Mouse (Mus musculus): Measurements from ENCODE around the gene Itgav.

Itgav gene

GRCm38 (mm10) chr2:83723921-83724826 is at the start of gene Itgav:
TSS of gene Itgav (plus strand) at chr2:83724397.
- peak; percentile 85 for DNase-seq (ENCODE audit: low read depth, low spot score)

GRCm38 (mm10) chr2:83674421-83674820 is 49.8 kb upstream of the Itgav start:
- DNase-seq (ENCODE audit: low read depth, low spot score), result no peak

GRCm38 (mm10) chr2:83674896-83675295 is 49.3 kb upstream of the Itgav start:
- no peak for DNase-seq (ENCODE audit: low read depth, low spot score)

- DNase-seq (ENCODE audit: low read depth, low spot score), result peak; percentile 53
These were observed 48.5 kb upstream of the Itgav start for GRCm38 (mm10) chr2:83675681-83676080.

- DNase-seq (ENCODE audit: low read depth, low spot score), result peak; percentile 77
These were observed 47.8 kb upstream of the Itgav start for GRCm38 (mm10) chr2:83676226-83676870.

GRCm38 (mm10) chr2:83681332-83681731 is 42.9 kb upstream of the Itgav start:
- no peak for DNase-seq (ENCODE audit: low read depth, low spot score)

GRCm38 (mm10) chr2:83681785-83682184 is 42.4 kb upstream of the Itgav start:
- no peak for DNase-seq (ENCODE audit: low read depth, low spot score)

GRCm38 (mm10) chr2:83682282-83682681 is 41.9 kb upstream of the Itgav start:
- no peak for DNase-seq (ENCODE audit: low read depth, low spot score)

GRCm38 (mm10) chr2:83683731-83684519 is 40.3 kb upstream of the Itgav start:
- DNase-seq (ENCODE audit: low read depth, low spot score), result no peak

GRCm38 (mm10) chr2:83684691-83685090 is 39.5 kb upstream of the Itgav start:
- DNase-seq (ENCODE audit: low read depth, low spot score), result no peak

GRCm38 (mm10) chr2:83690372-83690771 is 33.8 kb upstream of the Itgav start:
- DNase-seq (ENCODE audit: low read depth, low spot score), result no peak

GRCm38 (mm10) chr2:83692651-83693545 is 31.3 kb upstream of the Itgav start:
- no peak for DNase-seq (ENCODE audit: low read depth, low spot score)

GRCm38 (mm10) chr2:83694061-83694460 is 30.1 kb upstream of the Itgav start:
- no peak for DNase-seq (ENCODE audit: low read depth, low spot score)

GRCm38 (mm10) chr2:83695345-83696247 is 28.6 kb upstream of the Itgav start:
- DNase-seq (ENCODE audit: low read depth, low spot score), result no peak

- no peak for DNase-seq (ENCODE audit: low read depth, low spot score)
These were observed 25.7 kb upstream of the Itgav start for GRCm38 (mm10) chr2:83698484-83698883.

- DNase-seq (ENCODE audit: low read depth, low spot score), result peak; percentile 31
These were observed 24.9 kb upstream of the Itgav start for GRCm38 (mm10) chr2:83699324-83699723.

- peak; percentile 78 for DNase-seq (ENCODE audit: low read depth, low spot score)
These were observed 23.5 kb upstream of the Itgav start for GRCm38 (mm10) chr2:83700667-83701066.

GRCm38 (mm10) chr2:83702411-83702810 is 21.8 kb upstream of the Itgav start:
- no peak for DNase-seq (ENCODE audit: low read depth, low spot score)

- DNase-seq (ENCODE audit: low read depth, low spot score), result no peak
These were observed 18.5 kb upstream of the Itgav start for GRCm38 (mm10) chr2:83705580-83706158.

Data from 3T3-L1 (cell line).